Mouse (Mus musculus) retina, postnatal 1 day (tissue): ENCODE measurements around the gene Scrn1.

Source experiments
- DNase-seq: peaks from one replicate; pipeline ENCODE4 v3.0.0-alpha.2; 2012

Gene Scrn1

DNA sequence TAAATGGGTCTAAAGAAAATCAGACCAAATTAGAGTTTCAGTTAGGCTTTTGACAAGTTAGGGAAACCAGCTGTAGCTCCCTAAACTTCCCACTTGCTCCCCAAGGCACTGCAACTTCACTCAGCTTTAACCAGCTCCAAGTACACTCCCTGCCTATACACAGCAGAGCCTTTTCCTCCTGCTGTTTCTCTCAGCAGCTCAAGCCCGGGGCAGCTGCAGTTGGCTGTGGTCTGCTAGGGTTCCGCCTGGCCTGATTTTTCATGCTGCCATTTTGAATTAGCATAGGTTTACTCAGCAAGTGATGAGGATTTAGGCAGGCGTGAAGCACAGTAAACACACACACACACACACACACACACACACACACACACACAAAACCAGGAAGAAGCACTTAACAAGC lies 1.3 kb downstream of the Scrn1 start:
- DNase-seq: peak; percentile 91

DNA sequence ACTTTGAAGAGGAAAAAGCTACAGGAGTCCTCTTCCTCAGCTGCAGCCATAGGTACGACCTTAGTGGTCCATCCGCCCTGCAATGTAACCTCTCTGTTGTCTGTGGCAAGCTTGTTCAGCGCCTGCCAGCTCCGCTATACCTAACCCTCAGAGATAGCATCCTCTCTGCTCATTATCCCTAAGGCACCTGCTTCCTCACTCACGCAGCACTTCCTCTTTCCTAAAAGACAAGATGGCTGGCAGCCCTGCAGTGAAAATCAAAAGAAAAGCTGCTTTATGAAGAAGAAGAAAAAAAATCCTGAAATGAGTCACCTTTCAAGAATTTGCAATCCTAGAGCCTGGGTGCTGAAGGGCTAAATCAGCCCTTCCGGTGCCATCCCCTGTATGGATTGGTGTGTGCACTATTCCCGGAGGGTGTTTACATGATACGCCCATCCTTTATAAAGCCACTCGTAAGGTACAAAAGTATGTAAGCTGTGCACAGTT lies 1.7 kb downstream of the Scrn1 start:
- DNase-seq: peak; percentile 59

GRCm38 (mm10) chr6:54563561-54563960 lies 2.7 kb downstream of the Scrn1 start:
- DNase-seq: no peak

- DNase-seq: no peak
Measured at GRCm38 (mm10) chr6:54562018-54562809, 4.1 kb downstream of the Scrn1 start.

- peak; percentile 64 for DNase-seq
Measured at GRCm38 (mm10) chr6:54558466-54558865, 7.8 kb downstream of the Scrn1 start.

- DNase-seq: no peak
Measured at GRCm38 (mm10) chr6:54557671-54558070, 8.6 kb downstream of the Scrn1 start.

GRCm38 (mm10) chr6:54555816-54556215 lies 10.5 kb downstream of the Scrn1 start:
- peak; percentile 69 for DNase-seq

- DNase-seq: peak; percentile 94
Measured at GRCm38 (mm10) chr6:54554341-54555110, 11.8 kb downstream of the Scrn1 start.

GRCm38 (mm10) chr6:54553632-54554031 lies 12.7 kb downstream of the Scrn1 start:
- DNase-seq: no peak

DNA sequence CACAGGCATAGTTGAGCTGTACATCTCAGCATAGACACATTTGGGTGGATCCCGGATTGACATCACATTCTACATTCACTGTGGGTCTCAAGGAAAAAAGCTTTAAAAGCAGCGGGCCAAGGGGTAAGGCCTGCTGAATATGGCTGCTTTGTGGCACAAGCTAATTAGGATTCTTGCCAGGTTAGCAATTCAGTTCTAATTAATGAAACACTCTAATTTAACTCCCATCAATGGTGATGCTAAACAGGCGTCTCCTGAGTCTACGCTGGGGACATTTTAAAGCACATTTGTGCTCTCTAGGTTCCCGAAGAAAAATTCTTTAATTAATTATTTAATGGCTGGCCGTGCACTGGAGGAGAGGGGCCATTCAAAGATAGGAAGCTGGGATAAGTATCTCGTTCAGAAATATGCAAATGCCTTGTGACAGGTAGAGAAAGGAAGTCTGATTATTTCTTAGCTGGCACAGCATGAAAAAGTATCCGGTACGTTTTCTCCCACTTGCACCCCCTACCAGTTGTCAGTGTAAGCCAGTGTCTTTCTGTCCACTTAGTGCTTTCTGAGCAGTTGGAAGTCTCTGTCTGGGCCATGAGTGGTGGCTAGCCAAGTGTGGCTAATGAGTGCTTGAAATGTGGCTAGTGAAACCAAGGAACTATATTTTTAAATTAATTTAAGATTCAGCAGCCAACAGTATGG lies 13.4 kb downstream of the Scrn1 start:
- peak; percentile 55 for DNase-seq

GRCm38 (mm10) chr6:54550801-54551323 lies 15.4 kb downstream of the Scrn1 start:
- DNase-seq: no peak

- no peak for DNase-seq
Measured at GRCm38 (mm10) chr6:54549311-54549710, 17.0 kb downstream of the Scrn1 start.

- DNase-seq: peak; percentile 49
Measured at GRCm38 (mm10) chr6:54548314-54549019, 17.8 kb downstream of the Scrn1 start.

DNA sequence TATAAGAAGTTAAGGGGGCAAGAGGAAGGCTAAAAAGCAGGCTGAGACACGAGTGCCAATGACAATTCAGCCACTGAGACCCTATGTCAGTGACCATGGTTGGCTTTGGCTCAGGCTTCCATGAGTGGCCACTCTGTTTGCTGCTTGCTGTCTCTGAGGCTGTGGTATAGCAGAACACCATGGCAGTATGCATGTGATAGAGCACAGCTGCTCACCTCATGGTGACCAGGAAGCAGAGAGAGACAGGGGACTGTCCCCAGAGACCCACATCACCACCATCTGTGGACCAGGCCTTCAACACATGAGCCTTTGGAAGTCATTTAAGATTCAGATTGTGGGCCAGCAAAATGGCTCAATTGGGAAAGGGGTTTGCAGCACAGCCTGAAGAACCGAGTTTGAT lies 22.6 kb downstream of the Scrn1 start:
- DNase-seq: no peak

GRCm38 (mm10) chr6:54542836-54543235 lies 23.5 kb downstream of the Scrn1 start:
- no peak for DNase-seq

GRCm38 (mm10) chr6:54540252-54540887 lies 25.9 kb downstream of the Scrn1 start:
- peak; percentile 82 for DNase-seq

GRCm38 (mm10) chr6:54539396-54539795 lies 26.9 kb downstream of the Scrn1 start:
- DNase-seq: no peak

- DNase-seq: peak; percentile 65
Measured at GRCm38 (mm10) chr6:54538773-54539173, 27.5 kb downstream of the Scrn1 start.

GRCm38 (mm10) chr6:54537053-54537452 lies 29.2 kb downstream of the Scrn1 start:
- DNase-seq: no peak

DNA sequence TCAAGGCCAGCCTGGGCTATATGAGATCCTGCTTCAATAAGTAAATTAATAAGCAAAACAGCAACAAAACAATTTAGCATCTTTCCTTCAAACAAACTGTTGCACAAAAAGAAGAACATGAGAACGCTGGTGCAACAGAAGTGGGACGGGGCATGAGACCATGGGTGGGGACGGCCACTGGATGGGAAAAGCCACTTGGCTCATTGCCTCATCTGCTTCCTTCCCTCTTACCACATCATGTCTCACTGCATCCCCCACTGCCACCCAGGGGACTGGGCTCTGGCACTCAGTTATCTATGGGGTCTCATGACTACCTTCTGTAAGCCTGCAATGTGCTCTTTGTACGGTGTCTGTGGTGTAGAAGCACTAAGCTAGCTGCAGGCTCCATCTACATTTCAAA lies 30.8 kb downstream of the Scrn1 start:
- no peak for DNase-seq

DNA sequence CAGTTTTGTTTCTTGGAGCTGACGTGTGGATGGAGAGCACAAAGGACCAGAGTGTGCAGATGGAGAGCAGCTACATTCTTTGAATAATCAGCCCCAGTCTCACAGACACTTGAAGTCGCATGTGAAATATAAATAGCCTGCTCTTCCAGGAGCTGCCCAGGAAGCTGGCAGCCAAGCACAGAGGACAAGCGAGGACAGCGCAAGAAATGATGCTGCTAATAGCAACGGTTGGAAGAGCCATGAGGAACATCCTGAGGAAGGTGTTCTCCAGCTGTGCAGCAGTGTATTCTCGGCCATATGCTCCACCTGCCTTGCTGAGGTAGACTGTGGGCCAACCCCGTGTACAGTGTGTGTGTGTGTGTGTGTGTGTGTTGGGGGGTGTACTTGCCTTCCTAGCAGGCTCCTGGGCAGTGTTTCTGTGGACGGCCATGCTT lies 35.2 kb downstream of the Scrn1 start:
- no peak for DNase-seq

DNA sequence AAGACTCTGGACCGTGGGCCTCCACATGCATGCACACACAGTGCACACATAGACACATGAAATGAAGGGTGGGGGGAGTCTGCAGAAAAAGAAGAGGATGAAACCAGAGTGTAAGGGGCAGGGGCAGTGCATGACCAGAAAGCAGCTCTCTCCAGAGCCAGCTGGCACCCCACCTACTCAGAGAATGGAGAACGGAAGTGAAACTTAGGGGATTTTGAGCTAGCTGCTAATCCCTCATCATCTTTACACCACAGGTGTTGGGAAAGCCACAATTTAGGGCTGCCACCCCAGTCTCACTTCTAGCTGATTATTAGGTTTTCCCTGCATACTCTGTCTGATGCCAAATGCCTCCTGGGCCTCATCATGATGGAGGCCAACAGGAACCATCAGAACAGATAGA lies 36.1 kb downstream of the Scrn1 start:
- DNase-seq: no peak
